Mouse (Mus musculus) MEL (cell line): Measurements from ENCODE around the gene Mef2d. TPM values are rescaled to one million over a fixed set of nuclear protein-coding genes. Genes with fewer than 3 reads are reported as not detected.

Source experiments
- DNase-seq: peaks from one replicate; pipeline ENCODE4 v3.0.0; 2011; ENCODE audit warnings: low read depth, low spot score
- H3K27ac ChIP-seq: 2 replicates; pipeline ENCODE4 v1.5.1; 2012; ENCODE audit warnings: low read depth, mild to moderate bottlenecking, control low read depth, low read length, moderate library complexity; ENCODE audit not compliant: control insufficient read depth
- H3K27me3 ChIP-seq, 2 experiments: fragments of 150-350 bp in 1 of 2; sonication (generic) in 1 of 2; 2 replicates each; pipeline ENCODE4 v1.6.1; 2012; ENCODE audit warnings: low read length in 2 of 2, mild to moderate bottlenecking in 2 of 2, improper control_type of control experiment in 1 of 2, moderate library complexity in 1 of 2; ENCODE audit not compliant: insufficient read depth in 2 of 2, control insufficient read depth in 1 of 2
- H3K36me3 ChIP-seq, 2 experiments: 2 replicates each; pipeline ENCODE4 v1.6.1; 2012 to 2014; ENCODE audit warnings: low read length in 2 of 2, improper control_type of control experiment in 1 of 2, inconsistent platforms in 1 of 2, mild to moderate bottlenecking in 1 of 2; ENCODE audit not compliant: insufficient read depth in 2 of 2, control insufficient read depth in 1 of 2
- H3K4me1 ChIP-seq, 2 experiments: fragments of 150-350 bp in 1 of 2; sonication (generic) in 1 of 2; 2 replicates each; pipeline ENCODE4 v1.6.1; 2012; ENCODE audit warnings: low read length in 2 of 2, improper control_type of control experiment in 1 of 2, mild to moderate bottlenecking in 1 of 2; ENCODE audit not compliant: insufficient read depth in 2 of 2, control insufficient read depth in 1 of 2
- H3K4me3 ChIP-seq, 2 experiments: fragments of 150-350 bp in 1 of 2; sonication (generic) in 1 of 2; 2 replicates each; pipeline ENCODE4 v1.5.1; 2012; ENCODE audit warnings: low read depth in 2 of 2, low read length in 2 of 2, mild to moderate bottlenecking in 2 of 2, moderate library complexity in 2 of 2, control low read depth in 1 of 2, improper control_type of control experiment in 1 of 2; ENCODE audit not compliant: control insufficient read depth in 1 of 2, insufficient read depth in 1 of 2
- H3K79me2 ChIP-seq: 2 replicates; pipeline ENCODE4 v1.6.1; 2012; ENCODE audit warnings: mild to moderate bottlenecking, low read length, moderate library complexity; ENCODE audit not compliant: control insufficient read depth, poor library complexity, insufficient read depth
- H3K9ac ChIP-seq: 2 replicates; pipeline ENCODE4 v1.6.1; 2012; ENCODE audit warnings: low read depth, mild to moderate bottlenecking, control low read depth, low read length, moderate library complexity; ENCODE audit not compliant: control insufficient read depth, poor library complexity, severe bottlenecking
- H3K9me3 ChIP-seq: fragments of 150-350 bp; sonication (generic); replicated peaks from 2 replicates; pipeline ENCODE4 v1.6.1; 2012; ENCODE audit warnings: mild to moderate bottlenecking, low read length, improper control_type of control experiment, moderate library complexity; ENCODE audit not compliant: insufficient read depth
- CHD2 ChIP-seq: IDR thresholded peaks from 2 replicates; pipeline ENCODE4 v1.6.1; 2011; ENCODE audit warnings: low read length, improper control_type of control experiment
- CTCF ChIP-seq, 3 experiments: IDR thresholded peaks in 2 of 3; conservative IDR thresholded peaks in 1 of 3; 2 replicates each; pipeline ENCODE4 v1.5.1; 2011 to 2012; ENCODE audit warnings: low read length in 3 of 3, low read depth in 2 of 3, mild to moderate bottlenecking in 2 of 3, improper control_type of control experiment in 1 of 3, inconsistent platforms in 1 of 3, mixed read lengths in 1 of 3, moderate library complexity in 1 of 3; ENCODE audit not compliant: control insufficient read depth in 1 of 3, insufficient read depth in 1 of 3, poor library complexity in 1 of 3, severe bottlenecking in 1 of 3
- ETS1 ChIP-seq: IDR thresholded peaks from 2 replicates; pipeline ENCODE4 v1.6.1; 2012; ENCODE audit warnings: low read depth, mild to moderate bottlenecking, inconsistent platforms, low read length, improper control_type of control experiment, moderate library complexity
- GABPA ChIP-seq: IDR thresholded peaks from 2 replicates; pipeline ENCODE4 v1.6.1; 2012; ENCODE audit warnings: low read depth, mild to moderate bottlenecking, inconsistent platforms, low read length, improper control_type of control experiment, moderate library complexity
- GATA1 ChIP-seq: IDR thresholded peaks from 2 replicates; pipeline ENCODE4 v1.6.1; 2011; ENCODE audit warnings: low read depth, low read length, improper control_type of control experiment
- HCFC1 ChIP-seq: IDR thresholded peaks from 2 replicates; pipeline ENCODE4 v1.6.1; 2012; ENCODE audit warnings: low read depth, mild to moderate bottlenecking, inconsistent platforms, low read length, improper control_type of control experiment, moderate library complexity
- JUND ChIP-seq: IDR thresholded peaks from 2 replicates; pipeline ENCODE4 v1.6.1; 2011; ENCODE audit warnings: low read depth, mild to moderate bottlenecking, improper control_type of control experiment, low read length
- MAZ ChIP-seq: IDR thresholded peaks from 2 replicates; pipeline ENCODE4 v1.6.1; 2012; ENCODE audit warnings: low read depth, mild to moderate bottlenecking, inconsistent platforms, low read length, improper control_type of control experiment
- MEF2A ChIP-seq: IDR thresholded peaks from 2 replicates; pipeline ENCODE4 v1.6.1; 2014; ENCODE audit warnings: low read depth, mild to moderate bottlenecking, inconsistent platforms, low read length, improper control_type of control experiment; ENCODE audit not compliant: poor library complexity, insufficient replicate concordance, severe bottlenecking; ENCODE audit errors: extremely low read depth
- MXI1 ChIP-seq: IDR thresholded peaks from 2 replicates; pipeline ENCODE4 v1.6.1; 2011; ENCODE audit warnings: mild to moderate bottlenecking, low read depth, low read length, improper control_type of control experiment
- MYC ChIP-seq: IDR thresholded peaks from 2 replicates; pipeline ENCODE4 v1.6.1; 2011; ENCODE audit warnings: low read depth, mild to moderate bottlenecking, low read length, improper control_type of control experiment, moderate library complexity
- NRF1 ChIP-seq: IDR thresholded peaks from 2 replicates; pipeline ENCODE4 v1.6.1; 2014; ENCODE audit warnings: low read depth, mild to moderate bottlenecking, inconsistent platforms, low read length, improper control_type of control experiment, moderate library complexity; ENCODE audit not compliant: poor library complexity, insufficient read depth, severe bottlenecking
- RCOR1 ChIP-seq: IDR thresholded peaks from 2 replicates; pipeline ENCODE4 v1.6.1; 2012; ENCODE audit warnings: low read depth, mild to moderate bottlenecking, inconsistent platforms, low read length, improper control_type of control experiment
- TCF12 ChIP-seq: IDR thresholded peaks from 2 replicates; pipeline ENCODE4 v1.6.1; 2014; ENCODE audit warnings: low read depth, mild to moderate bottlenecking, inconsistent platforms, low read length, improper control_type of control experiment, moderate library complexity
- UBTF ChIP-seq: IDR thresholded peaks from 2 replicates; pipeline ENCODE4 v1.6.1; 2012; ENCODE audit warnings: low read depth, mild to moderate bottlenecking, inconsistent platforms, low read length, improper control_type of control experiment, moderate library complexity, borderline replicate concordance; ENCODE audit not compliant: insufficient read depth
- USF1 ChIP-seq: IDR thresholded peaks from 2 replicates; pipeline ENCODE4 v1.6.1; 2014; ENCODE audit warnings: low read depth, mild to moderate bottlenecking, inconsistent platforms, low read length, improper control_type of control experiment, moderate library complexity
- USF2 ChIP-seq, 2 experiments: IDR thresholded peaks; 2 replicates each; pipeline ENCODE4 v1.6.1; 2011 to 2012; ENCODE audit warnings: improper control_type of control experiment in 2 of 2, low read length in 2 of 2, borderline replicate concordance in 1 of 2, inconsistent platforms in 1 of 2, low read depth in 1 of 2, mild to moderate bottlenecking in 1 of 2; ENCODE audit not compliant: insufficient read depth in 1 of 2
- ZC3H11A ChIP-seq: IDR thresholded peaks from 2 replicates; pipeline ENCODE4 v1.6.1; 2012; ENCODE audit warnings: low read depth, mild to moderate bottlenecking, inconsistent platforms, low read length, improper control_type of control experiment
- polyA plus RNA-seq, 2 experiments: library from polyadenylated mRNA; stranded (reverse) in 1 of 2; unstranded in 1 of 2; fragments of >175 nt in 1 of 2; fragments of >200 nt in 1 of 2; gene quantifications; 2 replicates each; pipeline versions ENCODE4 v1.2.1 to v1.2.4; 2012; ENCODE audit warnings: low replicate concordance in 2 of 2, low read depth in 1 of 2; ENCODE audit not compliant: insufficient read length in 2 of 2, insufficient read depth in 1 of 2, missing spikeins in 1 of 2
- total RNA-seq: library from RNA; depleted of rRNA; stranded (reverse); fragments of 300-350 nt; gene quantifications from 2 replicates; pipeline ENCODE4 v1.2.3, GENCODE M21; 2012

Gene Mef2d
- total and polyA plus RNA-seq, 3 experiments, result 16.9 to 117 (median 71.4) TPM

GRCm38 (mm10) chr3:88160856-88161255 is 18.7 kb downstream of the Mef2d start:
- no peak for TF ChIP-seq MXI1
- TF ChIP-seq GATA1, result no peak
- TF ChIP-seq CHD2, result no peak
- no peak for TF ChIP-seq MYC
- TF ChIP-seq MEF2A, result no peak
- TF ChIP-seq GABPA, result no peak
- no peak for DNase-seq
- Histone ChIP-seq H3K4me1 (no peaks in the 10 kb centered on the region), H3K4me3 (no peak overlapping the region), H3K9me3 (no peaks in the 10 kb centered on the region), H3K9ac (no peak overlapping the region), H3K36me3 (peaks cover 0 to 50% of the 10 kb centered on the region in 2 experiments; a peak in 2 of 4 replicates), H3K27me3 (no peaks in the 10 kb centered on the region), H3K79me2 (no peaks in the 10 kb centered on the region), H3K27ac (no peak overlapping the region)

- H3K36me3 ChIP-seq, result peaks cover 0 to 39% of the 10 kb centered on the region in 2 experiments; a peak in 2 of 4 replicates
Measured at GRCm38 (mm10) chr3:88162259-88162658, 20.1 kb downstream of the Mef2d start.

GRCm38 (mm10) chr3:88162811-88163210 is 20.6 kb downstream of the Mef2d start:
- no peak overlapping the region for H3K4me3 ChIP-seq
- H3K79me2 ChIP-seq, result no peaks in the 10 kb centered on the region
- no peak overlapping the region for H3K27ac ChIP-seq
- H3K4me1 ChIP-seq, result no peaks in the 10 kb centered on the region
- no peaks in the 10 kb centered on the region for H3K9me3 ChIP-seq
- TF ChIP-seq ETS1 (no peak), NRF1 (no peak)
- H3K9ac ChIP-seq, result no peak overlapping the region
- no peak for DNase-seq
- H3K27me3 ChIP-seq, result no peaks in the 10 kb centered on the region
- peaks cover 0 to 37% of the 10 kb centered on the region in 2 experiments; a peak in 2 of 4 replicates for H3K36me3 ChIP-seq

More at GRCm38 (mm10) chr3:88162259-88162658, 20.1 kb downstream of the Mef2d start:
- no peak for TF ChIP-seq UBTF
- TF ChIP-seq CTCF (IDR thresholded peaks at IDR 0.05 in 2 of 3, conservative IDR thresholded peaks at IDR 0.05 in 1 of 3; ENCODE audit: control insufficient read depth in 1 of 3, insufficient read depth in 1 of 3, low read depth in 2 of 3, low read length in 3 of 3, poor library complexity in 1 of 3, severe bottlenecking in 1 of 3), result no peak
- no peak for TF ChIP-seq MEF2A
- TF ChIP-seq ETS1, result no peak
- no peak for TF ChIP-seq MAZ
- TF ChIP-seq ZC3H11A, result no peak
- no peak for TF ChIP-seq RCOR1
- TF ChIP-seq HCFC1, result no peak
- TF ChIP-seq JUND, result no peak
- TF ChIP-seq MXI1, result no peak
- TF ChIP-seq TCF12, result no peak
- TF ChIP-seq USF1, result no peak
- TF ChIP-seq USF2 (IDR thresholded peaks at IDR 0.05; ENCODE audit: borderline replicate concordance in 1 of 2, insufficient read depth in 1 of 2, low read depth in 1 of 2, low read length in 2 of 2), result no peak
- TF ChIP-seq, all 39 proteins: peak for 0
- Histone ChIP-seq H3K79me2 (no peaks in the 10 kb centered on the region), H3K9ac (no peak overlapping the region), H3K27me3 (no peaks in the 10 kb centered on the region), H3K4me3 (no peak overlapping the region), H3K4me1 (no peaks in the 10 kb centered on the region), H3K9me3 (no peaks in the 10 kb centered on the region), H3K27ac (no peak overlapping the region)
- DNase-seq, result no peak
